Mouse (Mus musculus): Measurements from ENCODE around the gene Mad2l1bp. TPM values are rescaled to one million over a fixed set of nuclear protein-coding genes. Genes with fewer than 3 reads are reported as not detected.

Mad2l1bp gene
- polyA plus RNA-seq, 1 experiment from 2014 or later, result 21.3 TPM

Other genes with a start within 250 kb of the Mad2l1bp start
- 4.0 and 5.4 TPM in 2 replicates for gene Vegfa, start 121.2 kb downstream of the Mad2l1bp start, polyA plus RNA-seq (2015; fragmentation: Nextera tagmentation; extraction: Ambion mirVana)
- gene Mrps18a, start 42.6 kb downstream of the Mad2l1bp start, polyA plus RNA-seq (2015; fragmentation: Nextera tagmentation; extraction: Ambion mirVana), result 147 TPM in 2 replicates
- gene Rsph9, start 9.3 kb downstream of the Mad2l1bp start, polyA plus RNA-seq (2015; fragmentation: Nextera tagmentation; extraction: Ambion mirVana), result 51.2 and 51.9 TPM in 2 replicates
- gene Gtpbp2, start 7.5 kb upstream of the Mad2l1bp start, polyA plus RNA-seq (2015; fragmentation: Nextera tagmentation; extraction: Ambion mirVana), result 46.2 and 46.3 TPM in 2 replicates
- gene Polh, start 49.1 kb upstream of the Mad2l1bp start, polyA plus RNA-seq (2015; fragmentation: Nextera tagmentation; extraction: Ambion mirVana), result 7.4 and 8.2 TPM in 2 replicates
- gene Xpo5, start 49.2 kb upstream of the Mad2l1bp start, polyA plus RNA-seq (2015; fragmentation: Nextera tagmentation; extraction: Ambion mirVana), result 40.4 and 41.0 TPM in 2 replicates
- gene Polr1c, start 94.5 kb upstream of the Mad2l1bp start, polyA plus RNA-seq (2015; fragmentation: Nextera tagmentation; extraction: Ambion mirVana), result 71.6 and 78.4 TPM in 2 replicates
- 95.2 and 107 TPM in 2 replicates for gene Yipf3, start 94.5 kb upstream of the Mad2l1bp start, polyA plus RNA-seq (2015; fragmentation: Nextera tagmentation; extraction: Ambion mirVana)
- 14.7 and 16.6 TPM in 2 replicates for gene Lrrc73, start 100.0 kb upstream of the Mad2l1bp start, polyA plus RNA-seq (2015; fragmentation: Nextera tagmentation; extraction: Ambion mirVana)
- 29.4 and 31.4 TPM in 2 replicates for gene Tjap1, start 129.5 kb upstream of the Mad2l1bp start, polyA plus RNA-seq (2015; fragmentation: Nextera tagmentation; extraction: Ambion mirVana)
- gene Dlk2, start 143.9 kb upstream of the Mad2l1bp start, polyA plus RNA-seq (2015; fragmentation: Nextera tagmentation; extraction: Ambion mirVana), result 22.5 and 23.7 TPM in 2 replicates
- 10.7 TPM in 2 replicates for gene Abcc10, start 174.8 kb upstream of the Mad2l1bp start, polyA plus RNA-seq (2015; fragmentation: Nextera tagmentation; extraction: Ambion mirVana)
- gene Zfp318, start 230.2 kb upstream of the Mad2l1bp start, polyA plus RNA-seq (2015; fragmentation: Nextera tagmentation; extraction: Ambion mirVana), result 18.7 and 21.8 TPM in 2 replicates